Mouse (Mus musculus) ovary, adult 2 months (tissue): ENCODE results near the gene Ice2. TPM values are rescaled to one million over a fixed set of nuclear protein-coding genes. Genes with fewer than 3 reads are reported as not detected.

Experiments
- polyA plus RNA-seq: library from polyadenylated mRNA; depleted of rRNA; stranded (reverse); fragments of >200 nt; gene quantifications from 2 replicates; pipeline ENCODE4 v1.2.3, GENCODE M21; 2012; rRNA removed

Gene Ice2
- 2.3 and 2.9 TPM in 2 replicates for polyA plus RNA-seq

GRCm38 (mm10) chr9:69397760-69398452 is at the start of gene Ice2:
Gene Ice2, plus strand, starts transcription at chr9:69397906.

GRCm38 (mm10) chr9:69453066-69453900 is 55.6 kb downstream of the Ice2 start, which contains the start of gene Anxa2:
Gene Anxa2, plus strand, starts transcription at chr9:69453620.

Other genes with a start within 250 kb of the Ice2 start
- 344 and 367 TPM in 2 replicates for gene Anxa2, start 55.7 kb downstream of the Ice2 start, polyA plus RNA-seq